Mouse (Mus musculus): Measurements from ENCODE around the gene Ccdc190. TPM values are rescaled to one million over a fixed set of nuclear protein-coding genes. Genes with fewer than 3 reads are reported as not detected.

Ccdc190 gene
- 6.4 and 6.8 TPM in 2 replicates for polyA plus RNA-seq (2012; rRNA removed)

DNA sequence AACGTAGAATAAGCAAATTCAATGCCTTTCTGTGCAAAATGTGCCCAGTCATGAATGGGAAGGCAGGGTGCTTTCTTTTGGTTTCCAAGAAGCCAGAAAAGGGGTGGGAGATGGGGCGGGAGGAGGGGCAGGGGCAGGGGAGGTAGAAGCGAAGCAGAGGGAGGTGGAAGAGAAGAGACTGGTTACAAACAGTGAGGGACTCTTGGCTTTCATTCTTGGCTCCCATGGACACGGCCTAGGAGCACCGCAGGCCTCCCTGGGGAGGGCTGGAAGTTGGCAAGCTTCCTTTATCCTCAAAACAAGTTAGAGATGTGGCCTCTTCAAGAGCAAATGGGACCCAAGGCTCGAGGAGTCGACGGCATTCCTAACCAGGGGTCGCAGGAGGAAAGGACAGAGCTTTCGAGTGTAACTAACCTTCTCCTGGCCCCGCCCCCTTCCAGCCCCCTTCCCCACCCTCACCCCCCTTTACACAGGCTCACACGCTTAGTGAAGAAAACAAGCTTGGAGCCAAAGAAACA lies at the start of gene Ccdc190:
TSS of gene Ccdc190 (plus strand) at position 195 of the 518 bp plus-strand sequence.

DNA sequence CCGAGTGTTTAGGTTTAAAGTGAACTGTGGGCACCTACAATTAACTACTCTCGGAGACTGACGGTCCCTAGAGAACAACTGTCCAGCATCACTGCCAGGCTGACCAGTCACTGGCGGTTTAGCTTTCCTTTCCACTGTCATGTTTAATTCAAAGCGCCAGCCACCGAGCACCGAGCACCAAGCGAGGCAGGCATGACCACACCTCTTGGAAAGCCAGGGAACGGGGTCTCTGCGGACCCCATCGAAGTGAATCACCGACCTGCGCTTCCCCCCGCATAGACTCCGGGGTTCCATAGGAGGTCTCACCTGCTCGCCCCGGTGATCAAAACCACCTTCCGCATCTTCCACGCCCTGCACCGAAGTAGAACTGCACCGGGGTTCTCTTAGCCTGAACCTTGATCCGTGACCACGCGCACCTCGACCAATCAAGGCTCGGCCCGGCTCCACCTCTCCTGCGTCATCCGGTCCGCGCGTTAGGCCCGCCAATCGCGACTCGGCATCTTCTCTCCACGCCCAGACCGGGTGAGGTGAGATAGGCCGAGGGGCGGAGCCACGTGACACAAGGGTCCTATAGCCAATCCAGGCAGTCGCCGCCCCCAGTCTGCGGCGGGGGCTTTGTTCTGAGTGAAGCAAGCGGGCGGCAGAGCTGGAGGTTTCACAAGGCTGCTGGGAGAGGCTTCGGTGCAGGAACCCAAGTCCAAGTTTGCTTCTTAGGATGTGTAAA lies 40.5 kb downstream of the Ccdc190 start, which contains the start of gene Hsd17b7:
TSS of gene Hsd17b7 (minus strand) at position 450 of the 724 bp plus-strand sequence.

Other genes with a start within 250 kb of the Ccdc190 start
- 23.1 and 24.1 TPM in 2 replicates for gene Rgs4, start 181.0 kb upstream of the Ccdc190 start, polyA plus RNA-seq (2012; rRNA removed)
- gene Hsd17b7, start 40.6 kb downstream of the Ccdc190 start, polyA plus RNA-seq (2012; rRNA removed) = 12.4 and 12.9 TPM in 2 replicates
- gene Ddr2, start 182.1 kb downstream of the Ccdc190 start, polyA plus RNA-seq (2012; rRNA removed) = 7.5 and 18.0 TPM in 2 replicates
- gene Uap1, start 246.3 kb downstream of the Ccdc190 start, polyA plus RNA-seq (2012; rRNA removed) = 33.5 and 37.4 TPM in 2 replicates